Mouse (Mus musculus): ENCODE data around the gene Pafah2.
"Not testable (repeated sequence)": the region's sequence is repeated elsewhere in the genome, so short reads cannot be mapped to it uniquely, and the experiment has no call there.

Gene Pafah2

DNA sequence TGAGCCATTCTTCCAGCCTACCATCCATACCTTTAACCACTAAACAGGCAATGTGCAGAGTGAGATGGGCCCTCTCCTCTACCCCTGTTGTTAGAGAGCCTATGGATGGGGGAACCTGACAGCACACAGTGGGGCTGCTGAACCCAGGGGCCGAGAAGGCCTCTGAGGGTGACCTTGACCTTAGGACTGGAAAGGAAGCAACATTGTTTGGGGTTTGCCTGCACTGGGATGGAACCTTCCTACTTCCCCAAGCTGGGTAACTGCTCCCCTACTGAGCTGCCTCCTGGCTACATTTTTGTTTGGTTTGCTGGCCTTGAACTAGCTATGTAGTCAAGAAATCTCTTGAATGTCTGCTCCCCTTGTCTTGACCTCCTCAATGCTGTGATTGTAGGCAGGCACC, 21.8 kb upstream of the Pafah2 start:
- DNase-seq = no peak

DNA sequence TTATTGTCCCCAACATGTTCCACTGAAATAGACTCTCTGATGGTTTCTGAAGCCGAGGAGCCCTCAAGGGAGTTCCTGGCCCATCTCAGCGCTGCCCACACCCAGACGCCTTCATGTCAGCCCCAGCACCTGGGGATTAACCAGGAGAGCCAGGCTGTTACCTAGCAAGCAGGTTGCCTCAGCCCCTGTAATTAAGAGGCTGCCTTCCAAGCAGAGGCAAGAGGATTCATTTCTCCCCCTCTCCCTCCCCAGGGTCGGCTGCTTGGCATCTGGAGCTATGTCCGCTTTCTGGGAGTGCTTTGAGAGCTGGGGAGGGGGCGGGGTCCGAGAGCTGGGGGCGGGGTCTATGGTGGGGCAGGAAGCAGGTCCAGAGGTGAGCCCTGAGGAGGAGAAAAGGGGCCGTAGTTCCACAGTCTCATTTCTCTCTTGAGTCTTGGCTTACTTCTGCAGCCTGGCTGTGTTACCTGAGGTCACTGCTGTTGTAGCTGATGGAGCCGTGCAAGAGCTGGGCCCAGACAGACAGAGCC, 18.0 kb upstream of the Pafah2 start:
- no peak for DNase-seq

DNA sequence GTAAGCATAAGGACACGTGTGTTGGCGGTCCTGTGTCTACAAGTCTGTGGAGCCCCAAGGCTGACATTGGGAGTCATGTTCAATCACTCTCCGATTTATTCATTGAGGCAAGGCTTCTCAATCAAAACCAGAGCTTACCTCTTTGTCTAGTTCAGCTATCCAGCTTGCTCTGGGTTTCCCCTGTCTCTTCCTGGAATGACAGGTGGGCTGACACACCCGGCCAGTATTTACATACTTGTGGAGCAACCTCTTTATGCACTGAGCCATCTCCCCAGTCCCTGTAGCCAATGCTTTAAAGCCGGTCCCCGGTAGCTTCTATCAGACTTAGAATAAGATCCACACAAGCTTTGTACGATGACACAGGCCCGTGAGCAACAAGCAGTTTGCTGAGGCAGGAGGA, 16.6 kb upstream of the Pafah2 start:
- DNase-seq = no peak

DNA sequence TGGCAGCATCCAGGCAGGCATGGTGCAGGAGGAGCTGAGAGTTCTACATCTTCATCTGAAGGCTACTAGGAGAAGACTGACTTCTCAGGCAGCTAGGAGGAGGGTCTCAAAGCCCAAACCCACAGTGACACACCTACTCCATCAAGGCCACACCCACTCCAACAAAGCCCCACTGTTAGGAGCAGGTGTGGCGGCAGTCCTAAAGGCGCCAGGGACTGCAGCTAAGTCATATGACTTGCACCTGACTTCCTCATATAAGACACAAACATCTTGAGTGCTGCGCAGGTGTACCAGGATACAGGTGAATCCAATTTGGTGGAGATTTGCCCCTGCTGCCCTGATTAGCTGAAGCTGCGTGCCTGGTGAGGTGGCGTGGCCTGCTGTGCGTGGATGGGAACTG, 12.4 kb upstream of the Pafah2 start, which contains the start of gene Extl1:
Gene Extl1 (minus strand): TSS at position 101 of the 400 bp plus-strand sequence.
- not testable (repeated sequence) for DNase-seq

DNA sequence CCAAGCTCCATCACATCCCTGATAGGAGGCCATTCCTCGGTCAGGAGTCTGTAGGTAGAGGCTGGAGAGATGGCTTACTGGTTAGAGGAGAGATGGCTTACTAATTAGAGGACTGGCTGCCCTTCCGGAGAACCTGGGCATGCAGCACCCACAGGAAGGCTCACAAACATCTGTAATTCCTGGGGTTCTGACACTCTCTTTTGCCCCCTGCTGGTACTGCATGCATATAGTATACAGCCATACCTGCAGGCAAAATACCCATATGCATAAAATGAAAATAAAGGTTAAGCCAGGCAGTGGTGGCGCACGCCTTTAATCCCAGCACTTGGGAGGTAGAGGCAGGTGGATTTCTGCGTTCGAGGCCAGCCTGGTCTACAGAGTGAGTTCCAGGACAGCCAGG, 8.9 kb upstream of the Pafah2 start:
- peak; percentile 24 for DNase-seq

DNA sequence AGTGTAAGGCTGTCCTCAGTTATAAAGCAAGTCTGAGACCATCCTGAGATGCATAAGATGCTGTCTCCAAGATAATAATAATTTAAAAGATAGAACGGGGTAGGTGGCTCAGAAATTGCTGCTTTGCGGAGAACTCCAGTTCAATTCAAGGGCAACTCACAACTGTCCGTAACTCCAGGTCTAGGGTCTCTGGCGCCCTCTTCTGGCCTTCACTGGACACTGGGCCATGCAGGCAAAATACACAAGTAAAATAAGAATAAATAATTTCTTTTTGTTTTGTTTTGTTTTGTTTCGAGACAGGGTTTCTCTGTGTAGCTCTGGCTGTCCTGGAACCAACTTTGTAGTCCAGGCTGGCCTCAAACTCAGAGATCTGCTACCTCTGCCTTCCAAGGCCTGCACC, 7.7 kb upstream of the Pafah2 start:
- peak; percentile 84 for DNase-seq

DNA sequence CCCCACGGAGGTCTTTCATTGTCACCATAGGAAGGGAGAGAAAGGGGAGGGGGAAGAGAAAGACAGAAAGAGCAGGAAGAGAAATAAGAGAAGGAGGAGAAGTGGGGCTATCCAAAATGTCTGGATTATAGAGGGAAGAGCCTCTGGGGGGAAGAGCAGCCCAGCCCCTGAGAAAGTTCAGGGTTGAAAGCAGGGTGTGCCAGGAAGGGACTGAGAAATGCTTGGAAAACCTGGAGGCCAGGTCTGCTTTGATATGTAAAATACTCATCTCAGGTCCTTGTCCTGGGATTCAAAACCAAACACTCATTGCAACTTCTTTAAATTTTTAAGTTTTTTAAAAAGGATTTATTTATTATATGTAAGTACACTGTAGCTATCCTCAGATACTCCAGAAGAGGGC, 4.5 kb upstream of the Pafah2 start:
- DNase-seq = no peak

DNA sequence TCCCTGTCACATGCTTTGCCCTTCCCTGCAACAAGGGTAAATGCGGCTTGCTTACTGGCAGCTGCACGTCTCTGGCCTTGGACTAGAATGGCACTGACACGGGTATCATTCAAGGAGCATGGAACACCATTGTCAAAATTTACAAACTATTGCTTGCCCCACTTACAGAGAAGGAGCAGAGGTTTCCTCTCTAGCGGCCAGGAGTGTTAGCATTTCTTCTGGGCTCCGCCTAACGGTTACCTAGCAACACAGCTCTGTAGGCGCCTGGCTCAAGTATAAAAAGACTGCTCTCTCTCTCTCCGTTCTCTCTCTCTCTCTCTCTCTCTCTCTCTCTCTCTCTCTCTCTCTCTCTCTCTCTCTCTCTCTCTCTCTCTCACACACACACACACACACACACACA, 3.5 kb upstream of the Pafah2 start:
- peak; percentile 38 for DNase-seq

DNA sequence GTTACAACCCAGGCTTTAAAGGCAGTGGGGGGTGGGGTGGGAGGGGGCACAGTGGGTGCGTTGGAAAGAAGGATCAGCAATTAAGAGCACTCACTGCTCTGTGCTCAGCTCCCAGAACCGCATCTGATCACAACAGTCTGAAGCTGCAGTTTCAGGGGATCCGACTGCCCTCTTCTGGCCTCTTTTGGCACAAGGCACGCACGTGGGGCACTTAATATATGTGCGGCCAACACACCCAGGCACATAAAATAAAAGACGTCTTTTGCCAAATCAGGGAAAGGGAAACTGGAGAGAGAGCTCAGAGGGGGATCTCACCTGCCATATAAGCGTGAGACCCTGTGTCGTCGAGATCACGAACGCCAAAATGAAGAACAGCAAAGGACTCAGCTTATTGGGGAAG, 3.1 kb upstream of the Pafah2 start:
- DNase-seq = no peak

DNA sequence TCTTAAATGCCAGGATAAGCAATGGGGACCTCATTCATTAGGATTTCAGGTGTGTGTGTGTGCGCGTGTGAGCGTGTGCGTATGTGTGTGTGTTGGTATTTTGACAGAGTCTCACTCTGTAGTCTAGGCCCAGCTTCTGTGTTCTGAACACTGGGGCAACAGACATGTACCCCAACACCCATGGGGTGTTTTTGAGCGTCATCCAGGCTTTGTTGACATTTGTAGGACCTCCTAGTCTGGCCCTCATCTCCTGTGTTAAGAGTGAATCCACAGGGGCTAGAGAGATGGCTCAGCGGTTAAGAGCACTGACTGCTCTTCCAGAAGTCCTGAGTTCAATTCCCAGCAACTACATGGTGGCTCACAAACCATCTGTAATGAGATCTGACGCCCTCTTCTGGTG, 978 bp upstream of the Pafah2 start:
- no peak for DNase-seq

DNA sequence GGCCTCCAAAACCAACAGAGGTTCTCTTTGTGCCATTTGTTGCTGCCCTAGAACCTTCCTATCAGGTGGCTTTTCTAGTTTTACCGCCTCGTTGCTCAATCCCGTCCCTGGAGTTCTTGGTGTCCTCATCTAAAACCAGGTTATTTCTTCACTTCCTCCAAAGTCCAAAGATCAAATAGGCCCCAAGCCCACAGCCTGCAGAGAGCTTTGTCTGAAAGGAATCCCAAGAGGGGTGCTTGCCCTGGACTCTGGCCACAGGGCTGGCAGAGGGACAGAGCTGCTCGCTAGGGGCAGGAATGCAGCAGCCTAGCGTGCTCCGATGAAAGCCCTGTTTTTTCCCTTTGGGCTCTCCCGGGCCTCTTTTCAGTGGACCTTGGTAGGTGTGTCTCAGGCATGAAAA, 1.0 kb downstream of the Pafah2 start:
- peak; percentile 80 for DNase-seq

DNA sequence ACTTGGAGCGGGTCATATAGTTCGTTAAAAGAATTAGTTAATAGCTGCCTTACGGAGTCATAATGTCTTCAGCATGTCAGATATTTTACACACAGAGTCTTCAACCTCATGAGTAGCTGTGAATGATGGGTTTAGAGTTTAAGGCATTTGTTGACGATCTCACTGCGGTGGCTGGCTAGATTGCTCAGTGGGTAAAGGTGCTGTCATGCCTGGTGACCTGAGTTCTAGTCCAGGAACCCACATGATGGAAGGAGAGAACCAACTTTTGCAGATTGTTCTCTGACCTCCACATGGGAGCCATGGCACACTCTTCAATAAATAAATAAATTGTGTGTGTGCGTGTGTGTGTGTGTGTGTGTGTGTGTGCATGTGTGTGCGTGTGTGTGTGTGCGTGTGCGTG, 1.6 kb downstream of the Pafah2 start:
- DNase-seq = no peak

DNA sequence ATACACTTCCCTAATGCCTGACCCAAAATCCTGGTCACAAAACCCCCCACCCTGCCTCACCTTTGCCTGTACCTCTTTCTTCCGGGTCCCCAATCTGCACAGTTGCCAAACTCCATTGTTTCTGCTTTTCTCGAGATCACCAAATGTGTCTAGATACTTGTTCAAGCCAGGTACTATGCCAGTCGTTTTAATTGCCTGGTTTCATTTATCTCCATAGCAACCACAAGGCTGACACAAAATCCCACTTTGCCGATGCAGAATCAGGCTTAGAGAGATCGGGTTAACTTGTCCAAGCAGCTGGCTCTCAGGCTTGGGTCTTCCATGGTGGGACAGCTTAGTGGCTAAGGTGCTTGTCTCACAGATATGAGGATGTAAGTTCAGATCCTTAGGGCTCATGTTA, 4.1 kb downstream of the Pafah2 start:
- no peak for DNase-seq

DNA sequence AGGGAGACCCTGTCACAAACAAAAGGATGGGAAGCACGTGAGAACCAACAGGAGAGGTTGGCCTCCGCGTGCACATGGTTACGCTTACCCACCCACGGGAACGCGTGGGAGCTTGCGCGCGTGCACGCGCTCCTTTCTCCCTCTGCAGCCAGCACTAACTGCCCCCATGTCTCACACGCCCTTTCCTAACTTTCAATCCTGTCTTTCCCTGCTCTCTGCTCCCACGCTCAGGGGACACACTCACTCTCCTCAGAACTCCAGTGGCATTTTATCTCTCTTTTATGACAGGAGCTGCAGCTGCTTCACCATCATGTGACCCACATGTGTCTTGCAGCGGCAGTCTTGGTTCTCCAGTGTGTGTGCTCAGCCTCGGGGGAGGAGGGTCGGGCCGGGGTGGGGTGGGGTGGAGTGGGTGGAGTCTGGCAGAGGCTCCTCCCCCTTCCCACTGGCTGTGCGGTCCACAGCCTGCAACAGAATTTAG, 5.1 kb downstream of the Pafah2 start:
- peak; percentile 71 for DNase-seq

DNA sequence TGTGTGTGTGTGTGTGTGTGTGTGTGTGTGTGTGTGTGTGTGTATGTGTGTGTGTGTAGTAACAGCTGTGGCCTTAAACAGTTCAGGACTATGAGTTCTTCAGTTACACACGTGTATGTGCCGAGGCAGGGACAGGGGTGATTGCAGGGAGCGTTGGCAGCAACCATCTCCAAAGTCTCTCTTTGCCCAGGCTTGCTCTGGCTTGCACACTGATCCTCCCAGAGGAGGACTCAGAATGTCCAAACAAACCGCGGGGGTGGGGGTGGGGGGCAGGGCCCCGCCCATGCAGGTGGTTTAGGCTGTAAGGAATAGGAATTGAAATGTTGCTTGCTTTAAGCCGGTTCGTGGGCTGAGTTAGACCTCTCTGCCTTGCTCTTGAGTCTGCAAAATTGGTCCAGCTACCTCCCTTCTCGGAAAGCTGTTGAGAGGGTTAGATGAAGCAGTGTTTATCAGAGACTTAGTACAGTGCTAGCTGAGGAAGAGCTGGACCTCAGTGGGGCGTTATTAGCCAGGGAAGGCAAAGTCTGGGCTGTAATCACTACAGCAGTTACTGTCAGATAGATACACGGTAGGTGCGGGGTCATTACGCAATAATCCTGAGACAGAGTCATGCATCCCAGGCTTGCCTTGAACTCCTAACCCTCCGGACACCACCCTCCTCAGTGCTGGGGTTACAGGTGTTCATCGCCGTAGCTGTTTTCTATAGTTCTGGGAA, 5.9 kb downstream of the Pafah2 start:
- DNase-seq = no peak

DNA sequence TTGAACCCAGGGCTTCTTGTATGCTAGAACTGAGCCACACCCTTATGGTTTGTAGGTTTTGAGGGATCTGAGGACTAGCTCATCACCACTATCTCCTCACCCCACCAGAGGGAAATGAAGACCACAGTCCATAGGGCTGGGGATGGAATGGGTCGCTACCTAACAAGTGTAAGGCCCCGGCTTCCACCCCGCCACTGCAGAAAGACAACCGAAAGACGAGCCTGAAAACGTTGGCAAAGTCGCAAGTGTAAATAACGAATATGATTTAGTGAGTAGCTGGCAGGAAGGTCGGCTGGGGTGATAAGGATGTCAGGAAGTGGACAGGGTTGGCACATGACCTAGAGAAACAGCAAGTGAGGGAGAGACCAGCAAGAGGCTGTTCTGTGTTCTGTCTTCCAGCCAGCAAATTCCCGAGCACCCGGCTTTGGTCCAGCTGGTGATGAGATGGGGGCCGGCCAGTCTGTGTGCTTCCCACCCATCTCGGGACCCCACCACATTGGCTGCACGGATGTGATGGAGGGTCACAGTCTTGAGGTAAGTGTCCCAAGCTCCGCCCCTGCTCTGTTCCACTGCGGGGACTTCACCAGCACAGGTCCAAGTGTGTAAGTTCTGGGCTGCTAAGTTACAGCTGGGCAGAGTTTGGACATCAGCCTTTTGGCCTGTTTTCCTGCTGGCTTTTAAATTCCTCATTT, 6.6 kb downstream of the Pafah2 start:
- DNase-seq = peak; percentile 66

DNA sequence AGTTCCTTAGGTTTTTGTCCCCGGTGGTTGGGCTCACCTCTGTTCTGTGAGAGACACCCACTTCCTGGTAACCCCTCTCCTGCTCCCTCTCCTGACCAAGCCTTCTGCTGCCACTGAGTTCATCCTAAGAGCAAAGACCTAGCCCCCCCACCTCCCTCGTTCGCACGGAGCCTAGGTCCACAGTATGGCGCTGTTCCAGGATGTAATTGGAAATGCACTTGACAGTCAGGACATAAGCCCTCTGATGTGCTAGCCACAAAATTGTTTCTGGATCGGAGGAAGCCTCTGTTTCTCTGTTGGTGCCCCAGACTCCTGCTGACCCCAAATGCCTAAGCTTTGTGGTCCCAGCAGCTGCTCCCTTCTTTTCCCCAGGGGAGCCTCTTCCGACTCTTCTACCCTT, 7.6 kb downstream of the Pafah2 start:
- DNase-seq = no peak

DNA sequence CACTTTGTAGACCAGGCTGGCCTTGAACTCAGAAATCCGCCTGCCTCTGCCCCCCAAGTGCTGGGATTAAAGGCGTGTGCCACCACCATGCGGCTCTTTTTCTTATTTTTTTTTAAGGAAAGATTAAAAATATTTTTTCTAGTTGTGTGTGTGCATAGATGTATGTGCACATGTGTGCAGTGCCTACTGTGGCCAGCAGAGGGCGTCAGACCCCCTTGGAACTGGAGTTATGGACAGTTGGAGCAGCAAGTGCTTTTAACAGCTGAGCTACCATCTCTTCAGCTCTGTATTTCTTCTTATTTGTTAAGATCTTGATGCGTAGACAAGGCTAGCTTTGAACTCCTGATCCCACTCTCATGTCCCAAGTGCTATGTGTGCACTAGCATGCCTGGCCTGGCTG, 13.2 kb downstream of the Pafah2 start:
- no peak for DNase-seq

DNA sequence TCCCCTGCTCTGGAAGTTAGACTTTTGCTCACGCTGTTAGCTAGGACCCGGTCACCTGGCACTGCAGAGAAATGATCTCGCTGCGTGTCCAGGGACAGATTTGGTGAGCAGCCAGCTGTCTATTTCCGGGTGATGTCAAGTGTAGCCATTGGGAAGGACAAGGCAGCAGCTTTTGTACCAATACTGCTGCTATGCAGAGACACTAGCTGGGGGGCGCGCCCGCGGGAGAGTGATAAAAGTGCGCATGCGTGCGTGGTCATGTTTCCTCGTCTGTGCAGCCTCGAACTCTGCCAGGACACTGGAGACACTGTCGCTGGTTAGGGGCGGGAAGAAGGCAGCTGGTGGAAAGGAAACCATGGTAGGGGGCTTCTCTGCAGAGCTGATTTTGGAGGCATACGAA, 20.1 kb downstream of the Pafah2 start:
- DNase-seq = no peak

DNA sequence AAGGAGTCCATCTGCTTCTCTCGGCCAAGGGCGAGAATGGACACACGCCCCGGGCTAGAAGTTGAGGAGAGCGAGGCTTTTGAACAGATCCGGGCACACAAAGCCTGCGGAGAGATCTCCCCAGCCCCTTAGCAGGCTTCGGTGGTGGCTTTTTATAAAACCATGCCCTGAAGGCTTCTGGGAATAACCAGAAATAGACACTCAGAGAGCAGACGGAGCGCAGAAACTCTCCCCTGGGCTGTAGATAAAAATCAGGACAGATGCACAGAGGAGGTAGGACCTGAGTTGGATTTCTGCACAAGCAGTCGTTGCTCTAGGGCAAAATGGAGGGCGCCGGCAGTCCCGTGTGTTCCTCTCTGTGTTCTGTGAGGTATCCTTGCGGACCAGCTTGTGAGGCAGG, 20.5 kb downstream of the Pafah2 start:
- no peak for DNase-seq

DNA sequence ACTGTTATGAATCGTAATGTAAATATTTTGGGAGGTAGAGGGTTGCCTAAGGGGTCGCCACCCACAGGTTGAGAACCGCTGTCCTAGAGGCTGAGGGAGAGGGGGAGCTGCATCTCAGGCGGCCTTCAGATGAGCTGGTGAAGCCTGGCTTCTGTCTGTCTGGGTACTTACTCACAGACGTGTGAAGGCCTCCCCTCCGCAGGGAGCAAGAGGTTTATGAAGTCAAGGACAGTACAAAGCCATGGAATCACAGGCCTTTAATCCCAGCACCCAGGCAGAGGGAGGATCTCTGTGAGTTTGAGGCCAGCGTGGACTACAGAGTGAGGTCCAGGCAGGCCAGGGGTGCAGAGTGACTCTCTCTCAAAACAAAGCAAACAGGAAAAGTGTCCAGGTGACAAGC, 21.0 kb downstream of the Pafah2 start:
- DNase-seq = no peak

DNA sequence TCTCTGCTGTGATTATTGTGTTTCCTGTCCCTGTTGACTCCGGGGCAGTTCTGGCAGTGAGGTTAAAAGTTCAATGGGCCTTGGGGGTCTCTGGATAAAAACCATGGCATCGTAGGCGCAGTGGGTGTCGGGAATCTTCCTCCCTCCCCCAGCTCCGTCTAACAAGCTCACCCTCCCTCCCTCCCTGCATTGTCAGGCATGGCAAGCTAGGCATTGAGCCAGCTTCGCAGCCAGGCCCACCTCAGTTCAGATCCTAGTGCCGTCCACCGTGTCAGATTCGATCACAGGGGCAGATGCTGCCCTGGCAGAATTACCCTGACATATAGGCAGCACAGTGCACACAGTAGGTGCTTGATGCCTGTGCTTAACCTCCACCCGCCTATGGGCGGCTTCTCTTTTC, 25.9 kb downstream of the Pafah2 start:
- no peak for DNase-seq

DNA sequence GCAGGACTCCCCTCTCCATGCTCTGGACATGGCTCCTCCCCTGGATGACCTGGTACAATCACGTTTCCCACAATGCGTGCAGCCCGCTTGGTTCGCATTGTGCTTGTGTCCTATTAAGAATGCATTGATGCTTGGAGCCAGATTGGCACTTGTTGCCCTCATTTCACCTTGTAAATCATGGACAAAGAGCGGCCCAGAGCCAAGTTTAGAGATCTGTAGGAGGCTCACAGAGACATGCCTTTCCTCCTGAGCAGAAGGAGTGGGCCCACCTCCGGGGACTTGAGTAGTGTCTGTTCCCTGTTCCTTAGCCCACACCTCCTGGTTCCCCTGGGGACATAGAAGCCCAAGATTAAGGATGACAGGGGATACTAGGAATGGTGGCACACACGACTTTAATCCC, 27.8 kb downstream of the Pafah2 start:
- DNase-seq = no peak

DNA sequence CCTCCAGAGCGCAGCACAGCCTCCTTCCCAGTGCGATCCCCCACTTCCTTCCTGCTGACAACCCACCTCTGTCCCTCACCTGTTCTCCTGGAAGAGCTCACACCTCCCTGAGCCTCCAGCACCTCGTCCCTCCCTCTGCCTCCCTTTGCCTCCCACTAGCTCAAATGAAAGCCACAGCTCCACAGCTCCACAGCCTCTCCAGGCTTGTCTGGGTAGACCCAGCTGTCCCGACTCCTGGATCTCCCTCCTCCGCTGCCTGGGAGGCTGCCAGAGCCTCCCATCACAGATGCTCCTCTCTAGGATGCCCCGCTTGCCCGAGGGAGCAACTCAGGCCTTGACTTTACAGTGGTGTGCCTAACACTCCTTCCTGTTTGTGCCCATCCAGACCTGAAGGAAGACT, 29.0 kb downstream of the Pafah2 start:
- DNase-seq = no peak
